Mouse (Mus musculus) lung, embryonic 16.5 days (tissue): ENCODE measurements at regions not wholly inside any gene's neighbourhood (a gene's known extent, or its start where the extent isn't known, plus 50 kb on each side); places are given as distances from the start of the nearest gene placed in this dataset.

Experiments
- ATAC-seq: fragments of 200-750 bp; cut with Nextera tagmentation; 2 replicates; pipeline ENCODE4 v1.8.0; 2017; ENCODE audit warnings: low read depth, mild to moderate bottlenecking, moderate library complexity
- H3K27ac ChIP-seq: fragments of 300-500 bp; sonication (generic); 2 replicates; pipeline ENCODE4 v1.5.1; 2014; ENCODE audit warnings: mild to moderate bottlenecking, control low read depth, low read length
- H3K27me3 ChIP-seq: fragments of 300-500 bp; sonication (generic); 2 replicates; pipeline ENCODE4 v1.6.1; 2014; ENCODE audit warnings: low read depth, low read length, mixed read lengths; ENCODE audit not compliant: control insufficient read depth, insufficient read depth
- H3K36me3 ChIP-seq: fragments of 300-500 bp; sonication (generic); 2 replicates; pipeline ENCODE4 v1.6.1; 2014; ENCODE audit warnings: low read length; ENCODE audit not compliant: control insufficient read depth, insufficient read depth
- H3K4me1 ChIP-seq: fragments of 300-500 bp; sonication (generic); replicated peaks from 2 replicates; pipeline ENCODE4 v1.6.1; 2014; ENCODE audit warnings: low read length, mixed read lengths; ENCODE audit not compliant: control insufficient read depth, insufficient read depth
- H3K4me2 ChIP-seq: fragments of 300-500 bp; sonication (generic); 2 replicates; pipeline ENCODE4 v1.6.1; 2014; ENCODE audit warnings: low read depth, low read length, control low read depth
- H3K4me3 ChIP-seq: fragments of 300-500 bp; sonication (generic); 2 replicates; pipeline ENCODE4 v1.5.1; 2014; ENCODE audit warnings: mild to moderate bottlenecking, low read length, control low read depth
- H3K9ac ChIP-seq: fragments of 300-500 bp; sonication (generic); 2 replicates; pipeline ENCODE4 v1.6.1; 2014; ENCODE audit warnings: low read length, control low read depth
- H3K9me3 ChIP-seq: fragments of 300-500 bp; sonication (generic); 2 replicates; pipeline ENCODE4 v1.6.1; 2016; ENCODE audit warnings: low read length; ENCODE audit not compliant: control insufficient read depth
- WGBS: fragments of 180-500 bp; shearing (Covaris S2); extraction: QIAGEN DNeasy Blood & Tissue Kit; methylation state at CpG from one replicate; pipeline ENCODE4 v1.1.7; 2014; 5-methylcytosine and 5-hydroxymethylcytosine counted together

DNA sequence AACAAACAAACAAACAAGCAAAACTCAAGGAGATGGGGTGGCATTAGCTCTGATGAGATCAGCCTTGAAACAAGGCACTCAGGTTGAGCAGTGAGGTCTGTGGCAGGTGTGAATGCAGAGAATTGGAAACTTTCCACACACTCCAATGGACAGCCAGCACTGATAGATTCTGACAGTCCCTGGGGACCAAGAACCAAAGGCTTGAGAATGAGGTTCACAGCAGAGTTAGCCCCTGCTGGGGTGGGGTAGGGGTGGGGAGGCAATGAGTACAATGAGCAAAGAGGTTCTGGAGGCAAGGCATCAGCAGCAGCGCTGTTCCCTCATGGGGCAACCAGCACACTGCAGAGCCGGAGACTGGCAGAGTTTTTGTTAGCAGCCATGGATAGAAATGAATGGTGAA lies 220.5 kb upstream of the Sp4 start:
- Histone ChIP-seq H3K4me3 (no peak overlapping the region), H3K9ac (no peak overlapping the region), H3K27me3 (0 out of 2 replicates have a peak, but pooled peaks cover 2% of the 10 kb centered on the region), H3K9me3 (no peaks in the 10 kb centered on the region), H3K36me3 (no peaks in the 10 kb centered on the region), H3K27ac (no peak overlapping the region), H3K4me1 (no peaks in the 10 kb centered on the region), H3K4me2 (no peak overlapping the region)
- ATAC-seq = no peak
- WGBS = 81% methylated on average over 2 of the region's 2 CpGs

DNA sequence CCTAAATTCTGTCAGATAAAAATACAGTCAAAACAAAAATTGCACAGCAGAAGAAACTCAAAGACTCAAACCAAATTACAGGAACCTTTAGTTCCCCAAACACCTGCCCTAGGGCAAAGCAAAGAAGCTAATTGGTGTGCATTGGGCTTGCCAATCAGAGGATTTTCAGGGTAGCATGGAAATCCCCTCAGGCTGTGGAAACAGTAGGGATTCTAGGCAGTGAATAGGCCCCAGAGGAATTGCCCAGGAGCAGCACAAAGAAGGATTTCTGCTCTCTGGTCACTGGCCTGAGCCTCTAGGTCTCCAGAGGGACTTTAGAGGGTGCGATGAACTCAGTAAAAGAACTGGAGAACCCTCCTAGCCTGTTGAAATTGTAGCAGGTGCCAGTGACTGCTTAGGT lies 220.1 kb upstream of the Sp4 start:
- Histone ChIP-seq H3K27me3 (0 out of 2 replicates have a peak, but pooled peaks cover 2% of the 10 kb centered on the region), H3K27ac (no peak overlapping the region), H3K36me3 (no peaks in the 10 kb centered on the region), H3K9ac (no peak overlapping the region), H3K4me3 (no peak overlapping the region), H3K4me1 (no peaks in the 10 kb centered on the region), H3K4me2 (no peak overlapping the region), H3K9me3 (no peaks in the 10 kb centered on the region)
- 85% methylated on average over 1 of the region's 1 CpGs for WGBS
- ATAC-seq = no peak

DNA sequence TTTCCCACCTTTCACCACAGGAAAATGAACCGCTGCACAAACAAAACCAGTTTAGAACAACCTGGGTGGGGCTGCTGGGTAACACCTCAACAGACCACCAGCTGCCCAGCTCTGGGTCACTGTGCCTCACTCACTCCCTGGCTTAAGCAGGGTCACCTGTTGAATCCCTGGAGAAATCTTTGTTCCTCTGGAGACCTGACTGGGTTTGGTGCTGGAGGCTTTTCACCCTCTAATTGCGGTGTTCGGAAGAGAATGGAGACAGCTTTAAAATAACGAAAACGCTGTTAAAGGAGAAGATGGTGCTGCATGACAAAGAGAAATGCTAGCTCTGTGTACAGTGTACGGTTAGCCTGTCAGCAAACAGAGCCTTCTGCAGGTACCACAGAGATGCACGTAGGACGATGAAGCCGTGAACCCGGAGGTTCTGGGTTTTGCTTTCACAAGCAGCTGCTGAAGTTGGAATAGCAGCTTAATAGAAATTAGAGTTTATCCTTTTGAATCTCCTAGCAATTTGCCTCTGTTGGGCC lies 218.6 kb upstream of the Sp4 start:
- H3K9me3 ChIP-seq = no peaks in the 10 kb centered on the region
- no peak overlapping the region for H3K9ac ChIP-seq
- H3K36me3 ChIP-seq = no peaks in the 10 kb centered on the region
- H3K27ac ChIP-seq = no peak overlapping the region
- no peaks in the 10 kb centered on the region for H3K4me1 ChIP-seq
- ATAC-seq = no peak
- H3K4me2 ChIP-seq = no peak overlapping the region
- WGBS = 56% methylated on average over 10 of the region's 10 CpGs
- no peak overlapping the region for H3K4me3 ChIP-seq
- 0 out of 2 replicates have a peak, but pooled peaks cover 2% of the 10 kb centered on the region for H3K27me3 ChIP-seq

DNA sequence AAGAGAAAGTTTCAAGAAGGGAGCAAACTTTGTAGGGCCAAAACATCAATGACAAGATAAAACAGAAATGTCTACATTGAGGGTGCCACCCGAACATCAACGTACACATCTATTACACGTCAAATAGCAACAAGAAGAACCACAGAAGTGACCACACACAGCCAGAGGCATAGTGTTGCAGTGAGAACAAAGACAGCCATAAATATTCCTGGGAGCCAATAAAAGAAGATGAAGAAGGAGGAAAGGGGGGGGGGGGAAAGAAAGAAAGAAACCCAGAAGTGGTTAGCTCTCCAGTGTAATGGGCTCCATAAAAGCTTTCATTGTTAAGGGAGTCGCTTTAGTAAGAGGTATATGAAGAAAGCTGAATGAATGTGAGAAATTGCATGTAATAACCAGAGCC lies 209.7 kb upstream of the Sp4 start:
- H3K4me1 ChIP-seq = no peaks in the 10 kb centered on the region
- no peak overlapping the region for H3K4me2 ChIP-seq
- H3K9ac ChIP-seq = no peak overlapping the region
- no peak overlapping the region for H3K4me3 ChIP-seq
- WGBS = 40% methylated on average over 4 of the region's 4 CpGs
- no peak for ATAC-seq
- no peaks in the 10 kb centered on the region for H3K36me3 ChIP-seq
- H3K27me3 ChIP-seq = no peaks in the 10 kb centered on the region
- H3K9me3 ChIP-seq = no peaks in the 10 kb centered on the region
- H3K27ac ChIP-seq = no peak overlapping the region

DNA sequence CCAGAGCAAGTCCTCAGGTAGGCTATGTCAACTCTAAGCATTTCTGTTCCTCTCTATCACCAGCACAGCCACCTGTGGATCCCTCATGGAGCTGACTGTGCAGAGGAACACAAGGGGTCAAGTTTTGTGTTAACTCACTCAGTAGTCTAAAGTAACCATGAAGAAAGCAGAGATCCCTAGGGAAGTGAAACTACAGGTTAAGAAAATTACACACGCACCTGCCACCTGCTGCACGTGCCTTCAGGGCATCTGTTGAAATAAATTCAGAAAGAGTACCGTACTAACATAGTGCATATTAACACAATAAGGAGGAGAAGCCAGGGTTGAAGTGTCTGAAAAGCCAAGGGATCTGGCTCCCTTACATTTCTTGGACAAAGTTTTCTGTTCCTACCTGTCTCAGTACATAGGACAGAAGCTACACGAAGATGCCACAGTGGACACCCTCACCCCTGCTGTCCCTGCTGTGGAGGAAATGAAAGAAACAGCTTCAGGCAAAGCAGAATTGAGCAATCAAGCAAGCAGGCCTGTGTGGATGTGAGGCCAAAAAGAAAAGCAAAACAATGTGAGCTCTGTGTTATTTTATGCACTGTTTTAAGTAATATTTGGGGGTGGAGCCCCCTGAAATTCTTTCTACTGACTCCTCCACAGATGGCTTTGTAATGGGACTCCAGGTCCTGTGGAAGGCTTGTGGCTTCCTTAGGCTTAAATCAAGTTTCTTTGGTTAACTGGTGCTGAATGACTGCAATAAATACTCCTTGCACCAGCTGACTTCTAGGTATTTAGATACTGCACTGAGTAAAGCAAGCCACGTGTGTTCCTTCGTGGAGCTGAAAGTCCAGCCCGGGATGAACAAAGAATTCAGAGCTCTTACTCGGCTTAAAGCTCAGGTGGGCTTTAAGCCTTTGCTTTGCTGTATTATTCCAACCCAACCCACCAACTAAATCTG lies 208.0 kb upstream of the Sp4 start:
- WGBS = 81% methylated on average over 8 of the region's 8 CpGs

DNA sequence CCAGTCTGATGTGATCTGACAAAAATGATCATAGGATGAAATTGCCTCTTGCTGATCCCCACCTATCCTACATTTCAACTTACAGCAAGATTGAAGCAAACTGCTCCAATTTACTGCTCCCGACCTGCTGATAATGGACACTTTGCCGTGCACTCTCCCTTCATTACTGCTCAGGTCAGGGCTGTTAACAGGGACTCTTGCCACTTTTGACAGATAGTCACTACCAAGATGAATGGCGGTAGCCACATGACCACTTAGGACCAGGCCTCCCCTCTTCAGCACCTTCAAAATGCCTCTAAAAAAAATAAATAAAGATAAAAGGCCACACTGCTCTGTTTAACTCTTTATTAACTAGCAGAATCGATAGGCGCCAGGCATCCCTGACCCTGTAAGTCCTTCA lies 199.2 kb upstream of the Sp4 start:
- no peak overlapping the region for H3K4me3 ChIP-seq
- H3K9me3 ChIP-seq = no peaks in the 10 kb centered on the region
- H3K4me1 ChIP-seq = no peaks in the 10 kb centered on the region
- H3K27me3 ChIP-seq = no peaks in the 10 kb centered on the region
- H3K9ac ChIP-seq = no peak overlapping the region
- no peak overlapping the region for H3K4me2 ChIP-seq
- no peak overlapping the region for H3K27ac ChIP-seq
- WGBS = 16% methylated on average over 5 of the region's 5 CpGs
- no peaks in the 10 kb centered on the region for H3K36me3 ChIP-seq
- ATAC-seq = no peak

More for the DNA sequence above, 208.0 kb upstream of the Sp4 start:
- H3K9me3 ChIP-seq = no peaks in the 10 kb centered on the region
- no peak overlapping the region for H3K27ac ChIP-seq
- H3K4me3 ChIP-seq = no peak overlapping the region
- H3K4me2 ChIP-seq = no peak overlapping the region
- ATAC-seq = no peak
- H3K9ac ChIP-seq = no peak overlapping the region
- no peaks in the 10 kb centered on the region for H3K36me3 ChIP-seq
- H3K4me1 ChIP-seq = no peaks in the 10 kb centered on the region
- H3K27me3 ChIP-seq = no peaks in the 10 kb centered on the region

DNA sequence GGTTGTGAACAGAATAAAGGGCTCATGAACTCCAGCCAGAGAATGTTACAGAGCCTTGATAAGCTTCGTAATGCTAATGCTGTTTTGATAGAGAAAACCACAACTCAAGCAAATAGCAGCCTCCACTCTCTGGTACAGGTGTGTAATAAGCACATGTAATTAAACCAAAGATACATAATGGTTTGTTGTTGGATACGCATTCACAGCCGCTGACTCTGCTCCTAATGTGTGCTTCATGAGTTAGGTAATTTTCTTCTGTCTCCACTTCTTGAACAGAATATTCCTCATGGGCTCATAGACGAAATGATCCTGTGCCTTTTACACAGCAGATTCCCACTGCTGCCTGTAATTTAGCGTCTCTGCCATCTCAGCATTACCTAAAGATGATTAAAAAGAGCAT lies 186.8 kb upstream of the Sp4 start:
- Histone ChIP-seq H3K36me3 (no peaks in the 10 kb centered on the region), H3K4me2 (no peak overlapping the region), H3K4me3 (no peak overlapping the region), H3K27me3 (no peaks in the 10 kb centered on the region), H3K9ac (no peak overlapping the region), H3K9me3 (no peaks in the 10 kb centered on the region), H3K4me1 (no peaks in the 10 kb centered on the region), H3K27ac (no peak overlapping the region)
- ATAC-seq = no peak
- 82% methylated on average over 5 of the region's 5 CpGs for WGBS

DNA sequence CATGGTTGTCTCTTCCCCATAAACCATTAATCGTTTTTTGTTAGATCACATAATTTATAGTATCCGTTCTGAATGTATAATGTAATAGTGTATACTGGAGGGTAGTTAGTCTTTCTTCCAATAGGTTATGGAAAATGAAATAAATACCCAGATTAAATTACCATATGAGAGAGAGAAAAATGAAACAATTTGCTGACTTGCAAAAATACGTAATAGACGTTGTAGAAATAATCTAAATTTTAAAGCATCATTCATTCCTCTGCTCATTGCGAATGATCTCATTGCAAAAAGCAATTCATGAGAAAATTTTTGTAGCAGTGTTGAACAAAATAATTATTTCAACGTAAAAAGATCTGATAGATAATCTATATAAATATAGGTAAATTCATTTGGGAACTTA lies 185.2 kb upstream of the Sp4 start:
- Histone ChIP-seq H3K27me3 (no peaks in the 10 kb centered on the region), H3K4me3 (no peak overlapping the region), H3K36me3 (no peaks in the 10 kb centered on the region), H3K9me3 (no peaks in the 10 kb centered on the region), H3K4me2 (no peak overlapping the region), H3K9ac (no peak overlapping the region), H3K4me1 (no peaks in the 10 kb centered on the region), H3K27ac (no peak overlapping the region)
- no peak for ATAC-seq
- 76% methylated on average over 6 of the region's 6 CpGs for WGBS

DNA sequence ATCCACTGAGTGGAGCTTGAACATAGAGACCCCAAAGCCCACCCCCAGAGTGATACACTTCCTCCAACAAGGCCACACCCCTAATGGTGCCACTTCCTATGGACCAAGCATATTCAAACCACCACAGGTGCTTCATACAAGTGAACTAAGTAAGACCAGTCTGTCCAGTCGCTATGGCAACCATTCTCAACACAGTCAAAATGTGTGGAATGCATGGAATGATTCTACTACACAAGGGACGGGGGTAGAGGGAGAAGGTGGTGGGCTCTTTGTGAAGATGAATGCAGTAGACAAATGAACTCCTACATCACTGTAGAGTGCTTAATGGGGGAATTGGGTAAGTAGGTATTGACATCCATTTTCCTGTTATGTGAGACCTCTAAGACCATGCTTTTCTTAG lies 180.1 kb upstream of the Sp4 start:
- Histone ChIP-seq H3K27me3 (no peaks in the 10 kb centered on the region), H3K9ac (no peak overlapping the region), H3K4me2 (no peak overlapping the region), H3K4me3 (no peak overlapping the region), H3K27ac (no peak overlapping the region), H3K4me1 (no peaks in the 10 kb centered on the region), H3K36me3 (no peaks in the 10 kb centered on the region), H3K9me3 (no peaks in the 10 kb centered on the region)
- 58% methylated on average over 2 of the region's 2 CpGs for WGBS
- ATAC-seq = no peak
